Mouse (Mus musculus) heart, postnatal 0 days (tissue): ENCODE results near the gene Nup107.

Source experiments
- CTCF ChIP-seq: IDR thresholded peaks from 2 replicates; pipeline ENCODE4 v1.5.1; 2016; ENCODE audit warnings: antibody characterized with exemption, control low read depth, low read depth
- EP300 ChIP-seq: IDR thresholded peaks from 2 replicates; pipeline ENCODE4 v1.6.1; 2016; ENCODE audit warnings: antibody characterized with exemption, low read depth

- TF ChIP-seq EP300 = no peak
- no peak for TF ChIP-seq CTCF
Observed at GRCm38 (mm10) chr10:117712871-117713270, 79.6 kb downstream of the Nup107 start.
